Mouse (Mus musculus) kidney, postnatal 0 days (tissue): ENCODE measurements around the gene Dnal1. TPM values are rescaled to one million over a fixed set of nuclear protein-coding genes. Genes with fewer than 3 reads are reported as not detected.

Experiments
- ATAC-seq: fragments of 200-750 bp; cut with Nextera tagmentation; replicated peaks from 2 replicates; pipeline ENCODE4 v1.8.0; 2017; ENCODE audit warnings: low read depth, moderate number of reproducible peaks, moderate TSS enrichment, moderate library complexity; ENCODE audit not compliant: low FRiP score
- DNase-seq: peaks from one replicate; pipeline ENCODE4 v3.0.0-alpha.2; 2016; ENCODE audit warnings: low spot score
- H3K27ac ChIP-seq: fragments of 300-500 bp; sonication (generic); 2 replicates; pipeline ENCODE4 v1.5.1; 2014; ENCODE audit warnings: mild to moderate bottlenecking
- H3K27me3 ChIP-seq: fragments of 300-500 bp; sonication (generic); 2 replicates; pipeline ENCODE4 v1.6.1; 2014; ENCODE audit warnings: low read length, mixed read lengths; ENCODE audit not compliant: insufficient read depth
- H3K36me3 ChIP-seq: fragments of 300-500 bp; sonication (generic); 2 replicates; pipeline ENCODE4 v1.6.1; 2014; ENCODE audit warnings: low read length, mixed read lengths; ENCODE audit not compliant: insufficient read depth
- H3K4me1 ChIP-seq: fragments of 300-500 bp; sonication (generic); replicated peaks from 2 replicates; pipeline ENCODE4 v1.6.1; 2014; ENCODE audit warnings: antibody characterized with exemption, low read length, mixed read lengths; ENCODE audit not compliant: insufficient read depth
- H3K4me2 ChIP-seq: fragments of 300-500 bp; sonication (generic); 2 replicates; pipeline ENCODE4 v1.6.1; 2014; ENCODE audit warnings: mild to moderate bottlenecking, low read length, moderate library complexity, mixed read lengths
- H3K4me3 ChIP-seq: fragments of 300-500 bp; sonication (generic); replicated peaks from 2 replicates; pipeline ENCODE4 v1.5.1; 2014; ENCODE audit warnings: low read depth, low read length
- H3K9ac ChIP-seq: fragments of 300-500 bp; sonication (generic); 2 replicates; pipeline ENCODE4 v1.6.1; 2014; ENCODE audit warnings: low read depth, low read length
- H3K9me3 ChIP-seq: fragments of 300-500 bp; sonication (generic); replicated peaks from 2 replicates; pipeline ENCODE4 v1.6.1; 2016; ENCODE audit warnings: low read length, inconsistent platforms, mixed read lengths
- CTCF ChIP-seq: IDR thresholded peaks from 2 replicates; pipeline ENCODE4 v1.5.1; 2016; ENCODE audit warnings: antibody characterized with exemption, low read depth, mild to moderate bottlenecking, moderate library complexity
- WGBS: fragments of 180-500 bp; shearing (Covaris S2); extraction: QIAGEN DNeasy Blood & Tissue Kit; methylation state at CpG from one replicate; pipeline ENCODE4 v1.1.7; 2014; 5-methylcytosine and 5-hydroxymethylcytosine counted together
- polyA plus RNA-seq: library from polyadenylated mRNA; unstranded; fragments of >200 nt; fragmentation: Nextera tagmentation; extraction: Ambion mirVana; gene quantifications from 2 replicates; pipeline ENCODE4 v1.2.1, GENCODE M21; 2015

Dnal1 gene
- polyA plus RNA-seq, 1 experiment from 2014 or later, result 3.4 TPM

DNA sequence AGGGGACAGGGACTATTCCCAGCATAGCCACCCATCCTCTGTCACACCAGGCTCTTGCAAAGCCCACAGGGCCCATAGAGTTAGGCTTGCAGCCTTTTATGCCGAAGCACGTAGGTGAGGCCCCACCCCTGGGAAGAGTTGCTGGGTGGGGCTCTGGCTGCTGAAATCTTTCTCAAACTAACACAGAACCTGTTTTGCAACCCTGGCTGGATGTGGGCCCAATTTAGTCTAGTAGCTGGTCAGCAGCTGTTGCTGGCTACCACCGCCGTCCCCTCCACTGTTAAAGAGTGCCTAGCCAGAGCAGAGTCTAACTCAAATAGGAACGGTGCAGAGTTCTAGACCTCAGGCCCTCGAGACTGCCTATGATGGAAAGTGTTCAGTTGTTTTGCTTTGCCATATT lies 60.7 kb downstream of the Dnal1 start:
- Histone ChIP-seq H3K4me3 (no peak overlapping the region), H3K36me3 (peaks cover 24% of the 10 kb centered on the region), H3K9me3 (no peaks in the 10 kb centered on the region), H3K27ac (peak overlapping the region; percentile 96), H3K9ac (no peak overlapping the region), H3K4me1 (peaks cover 52% of the 10 kb centered on the region), H3K4me2 (peak overlapping the region; percentile 68), H3K27me3 (no peaks in the 10 kb centered on the region)
- TF ChIP-seq CTCF, result no peak
- 66% methylated on average over 6 of the region's 6 CpGs for WGBS
- ATAC-seq (peak; percentile 14; the same call in 1 of the 2 replicates), DNase-seq (no peak)

DNA sequence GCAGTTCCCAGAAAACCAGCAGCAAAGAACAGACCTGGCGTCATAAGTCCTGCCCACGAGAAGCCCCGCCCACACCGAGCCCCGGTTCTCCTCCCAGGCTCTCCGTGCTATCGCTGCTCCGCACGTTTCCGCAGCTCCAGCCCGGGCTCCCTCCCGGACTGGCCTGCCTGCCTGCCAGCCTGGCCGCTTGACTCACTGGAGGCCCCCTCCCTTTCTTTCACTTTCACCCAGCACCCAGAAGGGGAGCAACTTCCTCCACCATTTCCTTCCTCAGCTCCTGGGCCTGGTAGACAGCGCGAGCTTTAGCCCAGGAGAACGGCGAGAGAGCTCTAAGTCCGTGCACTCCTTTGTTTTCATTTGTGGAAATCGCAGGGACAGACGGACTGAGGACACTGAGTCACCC lies 61.5 kb downstream of the Dnal1 start:
- Histone ChIP-seq H3K9me3 (no peaks in the 10 kb centered on the region), H3K27ac (peak overlapping the region; percentile 96), H3K36me3 (peaks cover 24% of the 10 kb centered on the region), H3K27me3 (no peaks in the 10 kb centered on the region), H3K9ac (peak overlapping the region; percentile 59), H3K4me1 (peaks cover 60% of the 10 kb centered on the region), H3K4me2 (peak overlapping the region; percentile 68), H3K4me3 (peak overlapping the region; percentile 38)
- WGBS, result 0% methylated on average over 20 of the region's 20 CpGs
- DNase-seq, result peak; percentile 86
- peak; percentile 68 for ATAC-seq
- peak; percentile 2; the same call in 1 of the 2 replicates for TF ChIP-seq CTCF

DNA sequence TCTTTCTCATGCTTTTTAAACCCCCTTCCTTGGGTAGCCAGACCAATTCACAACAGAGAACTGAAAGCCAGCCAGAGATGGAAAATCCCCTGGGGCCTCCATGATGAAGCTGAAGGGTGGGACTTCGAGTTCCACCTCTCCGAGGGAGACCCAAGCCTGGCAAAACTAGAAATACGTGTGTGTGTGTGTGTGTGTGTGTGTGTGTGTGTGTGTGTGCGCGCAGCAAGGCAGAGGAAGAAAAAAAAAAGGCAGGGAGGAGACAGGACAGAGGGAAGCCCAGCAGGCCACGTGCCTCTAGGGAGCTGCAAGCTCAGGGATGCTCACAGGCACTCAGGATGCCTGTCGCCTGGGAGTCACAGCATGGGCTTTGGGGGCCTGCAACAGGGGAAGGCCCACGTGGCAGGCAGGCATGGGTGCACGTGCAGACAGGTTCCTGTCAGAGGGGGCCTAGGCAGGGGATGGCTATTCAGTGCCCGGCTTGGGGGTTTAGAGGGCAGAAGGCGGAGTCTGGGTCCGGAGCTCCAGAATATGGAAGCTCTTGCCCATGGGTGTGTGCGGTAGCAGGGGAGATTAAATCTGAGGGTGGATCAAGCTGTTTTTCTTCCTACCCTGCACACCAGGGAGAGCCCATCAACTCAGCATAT lies 62.1 kb downstream of the Dnal1 start:
- Histone ChIP-seq H3K4me1 (peaks cover 66% of the 10 kb centered on the region), H3K36me3 (peaks cover 24% of the 10 kb centered on the region), H3K27me3 (no peaks in the 10 kb centered on the region), H3K9ac (peak overlapping the region; percentile 59), H3K4me2 (peak overlapping the region; percentile 68), H3K9me3 (no peaks in the 10 kb centered on the region), H3K4me3 (peak overlapping the region; percentile 38), H3K27ac (peak overlapping the region; percentile 96)
- 10% methylated on average over 11 of the region's 13 CpGs for WGBS
- no peak for TF ChIP-seq CTCF
- ATAC-seq, result 0 out of 2 replicates have a peak, but pooled peaks have one; percentile 30
- DNase-seq, result no peak

DNA sequence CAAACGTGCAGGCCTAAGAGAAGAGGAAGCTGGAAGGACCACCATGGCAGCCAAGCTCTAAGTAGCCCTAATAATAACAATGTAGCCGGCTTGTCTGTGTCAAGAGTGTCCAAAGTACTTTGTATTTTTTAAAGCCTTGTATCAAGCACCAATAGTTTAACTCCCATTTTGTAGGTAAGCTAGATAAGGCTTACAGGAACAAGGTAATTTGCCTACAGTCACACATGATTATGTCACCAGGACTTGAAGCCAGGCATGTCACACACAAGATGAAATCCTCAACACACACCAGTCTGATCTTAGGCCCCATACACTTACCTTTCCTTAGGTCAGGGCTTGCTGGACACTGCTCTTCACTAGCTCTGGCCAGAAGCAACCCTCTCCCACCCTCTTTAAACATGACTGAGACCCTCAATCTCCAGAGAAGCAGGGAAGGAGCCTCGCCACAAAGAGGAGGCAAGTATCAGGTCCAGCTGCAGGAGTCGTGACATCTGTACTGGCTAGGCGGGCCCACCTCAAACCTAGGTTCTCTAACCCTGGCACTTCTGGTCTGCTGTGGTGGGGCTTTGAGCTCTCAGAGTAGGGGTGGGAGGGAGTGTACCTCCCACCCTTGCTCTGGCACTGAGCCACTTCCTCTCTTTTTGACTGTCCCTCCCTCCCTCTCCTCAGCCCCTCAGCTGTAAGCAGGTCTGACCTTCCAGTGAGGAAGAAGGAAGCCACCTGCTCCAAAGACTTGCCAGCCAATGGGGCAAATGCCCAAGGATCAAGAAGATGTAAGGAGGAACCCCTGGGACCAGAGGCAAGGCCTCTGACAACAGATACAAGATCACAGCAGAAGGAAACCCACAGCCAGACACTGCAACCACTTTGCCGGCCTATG lies 63.0 kb downstream of the Dnal1 start:
- no peak for ATAC-seq
- Histone ChIP-seq H3K27me3 (no peaks in the 10 kb centered on the region), H3K4me2 (peak overlapping the region; percentile 68; the same call in 1 of the 2 replicates), H3K36me3 (peaks cover 15% of the 10 kb centered on the region), H3K27ac (peak overlapping the region; percentile 96), H3K4me1 (peaks cover 73% of the 10 kb centered on the region), H3K9me3 (no peaks in the 10 kb centered on the region), H3K9ac (no peak overlapping the region), H3K4me3 (no peak overlapping the region)
- WGBS, result 41% methylated on average over 6 of the region's 6 CpGs
- no peak for TF ChIP-seq CTCF
- DNase-seq, result no peak

DNA sequence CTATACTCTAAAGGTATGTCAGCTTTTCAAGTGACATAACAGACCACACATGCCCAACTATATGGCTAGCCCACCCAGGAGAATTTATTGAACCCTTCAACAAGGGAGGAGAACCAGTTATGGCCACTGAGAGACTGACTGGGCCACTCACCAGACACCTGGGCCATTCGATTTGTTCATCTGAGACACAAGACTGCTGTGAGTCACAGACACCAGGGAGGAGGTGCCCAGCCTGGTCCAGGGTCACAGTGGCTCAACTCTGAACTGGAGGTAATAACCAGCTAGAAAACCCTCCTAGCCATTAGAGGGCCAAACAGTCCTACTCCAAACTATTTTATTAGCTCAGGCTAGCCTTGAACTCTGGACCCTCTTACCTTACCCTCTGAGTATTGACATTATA lies 63.9 kb downstream of the Dnal1 start:
- no peak for TF ChIP-seq CTCF
- Histone ChIP-seq H3K9me3 (no peaks in the 10 kb centered on the region), H3K27ac (no peak overlapping the region), H3K4me2 (no peak overlapping the region), H3K4me1 (peaks cover 73% of the 10 kb centered on the region), H3K27me3 (no peaks in the 10 kb centered on the region), H3K36me3 (peaks cover 10% of the 10 kb centered on the region; the same call in 1 of the 2 replicates), H3K4me3 (no peak overlapping the region), H3K9ac (no peak overlapping the region)
- DNase-seq (no peak), ATAC-seq (no peak)
- WGBS, result 48% methylated on average over 1 of the region's 1 CpGs

DNA sequence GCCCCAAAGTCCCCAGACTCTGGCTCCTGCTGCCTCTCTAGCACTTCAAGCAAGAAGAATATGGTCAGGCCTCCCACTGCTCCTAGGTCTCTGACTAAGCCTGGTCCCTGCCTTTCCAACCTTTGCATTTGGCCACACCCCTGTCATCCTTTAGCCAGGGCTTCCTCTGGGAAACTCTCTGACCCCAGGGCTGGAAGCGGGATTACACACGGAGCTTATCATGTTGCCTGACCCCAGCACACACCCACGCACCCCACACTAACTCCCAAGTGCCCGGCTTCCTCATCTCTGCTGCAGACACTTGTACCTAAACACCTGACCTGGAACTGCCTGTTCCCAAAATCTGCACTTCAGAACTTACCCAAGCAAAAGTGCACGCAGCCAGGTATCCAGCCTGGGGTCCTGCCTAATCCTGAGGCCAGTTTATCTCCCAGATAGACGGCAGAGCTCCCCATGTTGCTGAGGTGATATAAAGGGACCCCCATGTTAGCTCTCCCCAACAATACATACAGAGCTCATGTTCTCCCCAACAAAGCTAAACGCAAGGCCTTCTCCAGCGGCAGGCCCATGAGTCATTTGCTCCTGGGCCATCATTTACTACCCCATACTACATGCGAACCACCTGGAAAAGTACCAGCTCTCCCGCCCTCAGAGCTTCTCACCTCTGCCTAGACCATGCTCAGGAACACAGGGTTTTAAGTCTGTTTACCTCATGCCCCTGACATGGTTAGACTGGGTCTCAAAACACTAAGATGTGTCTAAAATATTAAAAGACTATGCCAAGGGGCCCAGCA lies 64.7 kb downstream of the Dnal1 start:
- Histone ChIP-seq H3K27me3 (no peaks in the 10 kb centered on the region), H3K9ac (0 out of 2 replicates have a peak overlapping the region, but pooled peaks have one; percentile 10), H3K4me1 (peaks cover 68% of the 10 kb centered on the region), H3K36me3 (0 out of 2 replicates have a peak, but pooled peaks cover 2% of the 10 kb centered on the region), H3K27ac (peak overlapping the region; percentile 1; the same call in 1 of the 2 replicates), H3K9me3 (no peaks in the 10 kb centered on the region), H3K4me2 (no peak overlapping the region), H3K4me3 (no peak overlapping the region)
- 46% methylated on average over 10 of the region's 10 CpGs for WGBS
- TF ChIP-seq CTCF, result no peak
- DNase-seq, result no peak
- no peak for ATAC-seq
